Mouse (Mus musculus) ES-Bruce4 (cell line): ENCODE measurements around the gene Rheb.

ENCODE experiments used
- CTCF ChIP-seq: IDR thresholded peaks from one replicate; pipeline ENCODE4 v1.8.1; 2011; ENCODE audit warnings: low read depth, low read length
- EP300 ChIP-seq: IDR thresholded peaks from 2 replicates; pipeline ENCODE4 v1.6.1; 2011; ENCODE audit warnings: low read depth, low read length; ENCODE audit not compliant: insufficient read depth
- POLR2A ChIP-seq: IDR thresholded peaks from one replicate; pipeline ENCODE4 v1.8.1; 2011; ENCODE audit warnings: low read length; ENCODE audit not compliant: insufficient read depth

- TF ChIP-seq CTCF (no peak), POLR2A (no peak), EP300 (no peak)
Observed at GRCm38 (mm10) chr5:24887271-24887670, 44.8 kb upstream of the Rheb start.
